Comparison of ENCODE assay signal across 9 mouse cellular contexts in genomic region chr16:23897486-23897885, GRCm38 (mm10). TPM values are rescaled to one million over a fixed set of nuclear protein-coding genes. Genes with fewer than 3 reads are reported as not detected.
DNase-seq lines count a peak whose midpoint lies in the region; ATAC-seq and TF ChIP-seq lines count a peak whose summit lies in the region.
"Had no signal": no experiment of that assay in that cellular context is flagged by ENCODE, and none has a peak within 500 bp of the region (broad histone marks: within the 10 kb centered on the region; RNA-seq: fewer than 3 reads in every experiment).

No protein-coding gene starts in this region.

- no peak for ATAC-seq in heart, embryonic 11.5 days (replicated peaks; ENCODE audit: insufficient number of reproducible peaks, low FRiP score, low TSS enrichment)
- ATAC-seq in neural tube, embryonic 11.5 days (ENCODE audit: insufficient read depth, low FRiP score, low TSS enrichment), result no peak
- ATAC-seq in hindbrain, embryonic 12.5 days (ENCODE audit: low FRiP score), result 0 out of 2 replicates have a peak, but pooled peaks have one; percentile 17
- no peak; the same call in 1 of the 2 replicates for ATAC-seq in neural tube, embryonic 13.5 days (ENCODE audit: low read depth)

- no peak overlapping the region for H3K4me3 ChIP-seq in heart, embryonic 11.5 days (ENCODE audit: low read depth, low read length)
- H3K4me3 ChIP-seq in neural tube, embryonic 11.5 days (ENCODE audit: low read depth, low read length), result no peak overlapping the region
- no peak overlapping the region for H3K4me3 ChIP-seq in hindbrain, embryonic 12.5 days
- H3K4me3 ChIP-seq in neural tube, embryonic 13.5 days, result no peak overlapping the region; the same call in 1 of the 2 replicates
- H3K4me3 ChIP-seq in lung, adult 2 months (replicated peaks; ENCODE audit: extremely low read depth, low read depth, low read length), result no peak overlapping the region

- no peaks in the 10 kb centered on the region for H3K9me3 ChIP-seq in heart, embryonic 11.5 days (replicated peaks; ENCODE audit: control insufficient read depth, low read length)
- no peaks in the 10 kb centered on the region for H3K9me3 ChIP-seq in neural tube, embryonic 11.5 days (ENCODE audit: control insufficient read depth, low read length)
- no peaks in the 10 kb centered on the region for H3K9me3 ChIP-seq in hindbrain, embryonic 12.5 days (replicated peaks)
- no peaks in the 10 kb centered on the region for H3K9me3 ChIP-seq in neural tube, embryonic 13.5 days

- DNase-seq in heart, adult 8-10 months (ENCODE audit: low spot score), result no peak
- DNase-seq in neural tube, embryonic 11.5 days (ENCODE audit: low spot score), result no peak
- no peak for DNase-seq in neural tube, embryonic 10.5 days (ENCODE audit: extremely low spot score, low spot score)
- DNase-seq in embryo, embryonic 10.5 days (ENCODE audit: low spot score), result no peak
- no peak for DNase-seq in lung, adult 2 months

- H3K27me3 ChIP-seq in heart, embryonic 11.5 days (ENCODE audit: control insufficient read depth, insufficient read depth, low read length), result peaks cover 12% of the 10 kb centered on the region
- no peaks in the 10 kb centered on the region for H3K27me3 ChIP-seq in neural tube, embryonic 11.5 days (ENCODE audit: control insufficient read depth, insufficient read depth, low read length)
- H3K27me3 ChIP-seq in hindbrain, embryonic 12.5 days, result peaks cover 5% of the 10 kb centered on the region; the same call in 1 of the 2 replicates
- H3K27me3 ChIP-seq in neural tube, embryonic 13.5 days, result peaks cover 29% of the 10 kb centered on the region

- peaks cover 3% of the 10 kb centered on the region; the same call in 1 of the 2 replicates for H3K4me1 ChIP-seq in heart, embryonic 11.5 days (ENCODE audit: control insufficient read depth, insufficient read depth, low read length)
- peaks cover 5% of the 10 kb centered on the region for H3K4me1 ChIP-seq in neural tube, embryonic 11.5 days (ENCODE audit: control insufficient read depth, insufficient read depth, low read length)
- peaks cover 15% of the 10 kb centered on the region for H3K4me1 ChIP-seq in hindbrain, embryonic 12.5 days
- peaks cover 14% of the 10 kb centered on the region for H3K4me1 ChIP-seq in neural tube, embryonic 13.5 days (replicated peaks)
- peaks cover 9% of the 10 kb centered on the region for H3K4me1 ChIP-seq in lung, adult 2 months (ENCODE audit: control insufficient read depth, insufficient read depth, low read length)

- no peaks in the 10 kb centered on the region for H3K36me3 ChIP-seq in heart, embryonic 11.5 days (ENCODE audit: control insufficient read depth, insufficient read depth, low read length)
- H3K36me3 ChIP-seq in neural tube, embryonic 11.5 days (ENCODE audit: control insufficient read depth, insufficient read depth, low read length), result no peaks in the 10 kb centered on the region
- no peaks in the 10 kb centered on the region for H3K36me3 ChIP-seq in hindbrain, embryonic 12.5 days
- H3K36me3 ChIP-seq in neural tube, embryonic 13.5 days, result no peaks in the 10 kb centered on the region

- H3K27ac ChIP-seq in heart, embryonic 11.5 days (ENCODE audit: low read depth, low read length), result no peak overlapping the region
- no peak overlapping the region for H3K27ac ChIP-seq in neural tube, embryonic 11.5 days (ENCODE audit: low read depth, low read length)
- no peak overlapping the region; the same call in 1 of the 2 replicates for H3K27ac ChIP-seq in hindbrain, embryonic 12.5 days
- H3K27ac ChIP-seq in neural tube, embryonic 13.5 days (replicated peaks), result peak overlapping the region; percentile 59

- no peak for TF ChIP-seq CTCF in lung, adult 2 months (IDR thresholded peaks at IDR 0.05; ENCODE audit: insufficient read depth, low read length)

- 54% methylated on average over 5 of the region's 5 CpGs for WGBS in heart, embryonic 11.5 days (ENCODE audit: insufficient replicate concordance)
- 73% methylated on average over 5 of the region's 5 CpGs for WGBS in neural tube, embryonic 11.5 days
- WGBS in hindbrain, embryonic 12.5 days, result 60% methylated on average over 5 of the region's 5 CpGs
- 64% methylated on average over 5 of the region's 5 CpGs for WGBS in neural tube, embryonic 13.5 days
- 48% methylated on average over 5 of the region's 5 CpGs for WGBS in lung, adult 2 months

- TF ChIP-seq POLR2A in lung, adult 2 months (IDR thresholded peaks at IDR 0.05; ENCODE audit: borderline replicate concordance, extremely low read depth, low read depth, low read length), result no peak

- peak overlapping the region; percentile 60 for H3K4me2 ChIP-seq in heart, embryonic 11.5 days
- peak overlapping the region; percentile 34; the same call in 1 of the 2 replicates for H3K4me2 ChIP-seq in neural tube, embryonic 11.5 days (ENCODE audit: low read depth)
- H3K4me2 ChIP-seq in hindbrain, embryonic 12.5 days (replicated peaks), result peak overlapping the region; percentile 53
- peak overlapping the region; percentile 58 for H3K4me2 ChIP-seq in neural tube, embryonic 13.5 days

- H3K9ac ChIP-seq in heart, embryonic 11.5 days (ENCODE audit: low read depth, low read length), result no peak overlapping the region
- no peak overlapping the region for H3K9ac ChIP-seq in neural tube, embryonic 11.5 days (ENCODE audit: low read length)
- H3K9ac ChIP-seq in hindbrain, embryonic 12.5 days, result no peak overlapping the region
- H3K9ac ChIP-seq in neural tube, embryonic 13.5 days, result peak overlapping the region; percentile 51

RNA-seq across cellular contexts. Expression of gene Sst, which starts 6.7 kb away (rescaled TPM):
- 1.3 and 1.5 TPM in 2 replicates for polyA plus RNA-seq in heart, embryonic 11.5 days (2014; fragmentation: Nextera tagmentation; extraction: Ambion mirVana)
- not detected for total RNA-seq in heart, adult 8-10 months (2022)
- 97.3 and 106 TPM in 2 replicates for polyA plus RNA-seq in neural tube, embryonic 11.5 days (2014; fragmentation: Nextera tagmentation; extraction: Ambion mirVana)
- 66.4 and 105 TPM in 2 replicates for polyA plus RNA-seq in hindbrain, embryonic 12.5 days (2016; fragmentation: Nextera tagmentation; extraction: Ambion mirVana)
- 198 and 228 TPM in 2 replicates for polyA plus RNA-seq in neural tube, embryonic 13.5 days (2015; fragmentation: Nextera tagmentation; extraction: Ambion mirVana)
- 0.18 TPM in 1 of 2 replicates, not detected in the other for polyA plus RNA-seq in lung, adult 2 months (2012; rRNA removed)
- polyA plus RNA-seq: lung, embryonic 16.5 days had no signal

RNA-seq across cellular contexts. Expression of gene Rtp2, which starts 34.7 kb away (rescaled TPM):
- polyA plus RNA-seq in heart, embryonic 11.5 days (2014; fragmentation: Nextera tagmentation; extraction: Ambion mirVana), result not detected in 2 replicates
- not detected for total RNA-seq in heart, adult 8-10 months (2022)
- polyA plus RNA-seq in neural tube, embryonic 11.5 days (2014; fragmentation: Nextera tagmentation; extraction: Ambion mirVana), result not detected in 2 replicates
- not detected in 2 replicates for polyA plus RNA-seq in hindbrain, embryonic 12.5 days (2016; fragmentation: Nextera tagmentation; extraction: Ambion mirVana)
- not detected in 2 replicates for polyA plus RNA-seq in neural tube, embryonic 13.5 days (2015; fragmentation: Nextera tagmentation; extraction: Ambion mirVana)
- polyA plus RNA-seq in lung, adult 2 months (2012; rRNA removed), result not detected in 2 replicates
- polyA plus RNA-seq: lung, embryonic 16.5 days had no signal

Comparison
In these comparisons a context has a peak if more than half of its experiments do, and no peak if none do; other contexts are left out.
1. RNA of gene Sst, which starts 6.7 kb away (polyA plus RNA-seq): 198 to 228 TPM in neural tube, embryonic 13.5 days, 97.3 to 106 TPM in neural tube, embryonic 11.5 days and 66.4 to 105 TPM in hindbrain, embryonic 12.5 days; 1.3 to 1.5 TPM in heart, embryonic 11.5 days and 0.18 TPM in lung, adult 2 months; every median in the first group is over 10 times any median in the second.
2. Peak in every context shown above with its lines, with median percentiles within 50 percentile points of each other: H3K4me2 ChIP-seq.